Mouse (Mus musculus): ENCODE data around the gene Large2. TPM values are rescaled to one million over a fixed set of nuclear protein-coding genes. Genes with fewer than 3 reads are reported as not detected.

Large2 gene
- polyA plus RNA-seq, 1 experiment from 2014 or later: 10.7 TPM

DNA sequence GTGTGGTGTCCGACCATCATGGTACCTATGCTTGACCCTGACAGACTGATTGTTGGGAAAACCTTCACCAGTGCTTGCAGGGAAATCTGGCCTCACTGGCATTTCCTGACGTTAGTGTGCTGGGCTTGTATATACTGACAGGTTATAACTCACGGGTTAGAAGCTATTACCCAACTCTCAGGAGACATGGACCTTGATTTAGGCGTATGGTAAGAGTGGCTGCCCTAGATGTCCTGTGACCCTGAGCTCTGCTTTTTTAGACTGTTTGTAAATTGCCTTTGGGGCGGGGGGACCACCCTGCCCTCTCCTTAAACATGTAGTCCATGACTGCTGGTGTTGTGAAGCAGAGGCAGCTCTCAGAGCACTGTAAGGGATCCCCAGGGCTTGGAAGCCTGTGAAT, 24.0 kb downstream of the Large2 start:
- Histone ChIP-seq H3K4me1 (replicated peaks) (no peaks in the 10 kb centered on the region), H3K4me2 (no peak overlapping the region), H3K27ac (no peak overlapping the region), H3K9me3 (no peaks in the 10 kb centered on the region), H3K9ac (replicated peaks) (no peak overlapping the region), H3K27me3 (no peaks in the 10 kb centered on the region), H3K4me3 (replicated peaks) (no peak overlapping the region), H3K36me3 (peaks cover 79% of the 10 kb centered on the region)
- 36% methylated on average over 5 of the region's 5 CpGs for WGBS
- no peak for ATAC-seq (ENCODE audit: insufficient number of reproducible peaks, insufficient read depth, low FRiP score, low TSS enrichment, low read depth)

DNA sequence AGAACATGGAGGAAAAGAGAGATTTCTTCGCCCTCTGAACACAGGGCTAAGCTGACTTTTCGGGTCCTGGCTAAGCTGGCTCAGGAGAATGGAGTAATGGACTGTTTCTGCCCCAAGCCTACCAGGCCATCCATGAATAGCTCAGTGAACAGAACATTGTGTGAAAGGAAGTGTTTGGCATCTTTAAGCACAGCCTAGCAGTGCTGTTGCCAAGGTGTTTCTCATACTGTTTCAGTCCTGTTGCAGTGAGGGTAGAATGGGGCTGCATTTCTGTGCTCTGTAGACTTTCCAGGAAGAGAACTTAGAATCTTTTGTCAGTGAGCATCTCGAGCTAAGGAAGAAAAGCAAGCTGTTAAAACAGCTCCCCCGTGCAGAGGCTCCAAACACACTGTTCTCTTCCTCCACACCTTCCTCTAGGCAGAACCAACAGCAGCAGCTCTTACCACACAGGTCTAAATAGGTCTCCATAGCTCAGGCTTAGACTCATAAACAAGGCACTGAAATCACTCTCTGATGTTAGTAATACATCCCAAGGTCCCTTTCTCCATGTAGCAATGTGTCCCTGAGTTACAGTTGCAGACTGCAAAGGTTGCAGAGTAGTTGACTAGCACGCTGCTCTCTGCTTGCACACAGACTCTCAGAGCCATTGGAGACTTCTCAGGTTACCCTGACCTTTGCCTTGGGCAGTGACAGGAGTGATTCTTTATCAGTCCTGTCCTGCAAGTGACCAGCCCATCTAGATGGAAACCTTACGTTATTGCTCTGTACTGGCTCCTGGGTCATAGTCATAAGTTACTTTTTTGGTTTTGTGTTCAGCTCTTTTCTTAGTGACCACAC, 24.9 kb downstream of the Large2 start:
- H3K9me3 ChIP-seq: no peaks in the 10 kb centered on the region
- no peak overlapping the region for H3K9ac ChIP-seq (replicated peaks)
- H3K4me1 ChIP-seq (replicated peaks): no peaks in the 10 kb centered on the region
- no peak overlapping the region for H3K27ac ChIP-seq
- no peak for ATAC-seq (ENCODE audit: insufficient number of reproducible peaks, insufficient read depth, low FRiP score, low TSS enrichment, low read depth)
- 49% methylated on average over 6 of the region's 6 CpGs for WGBS
- no peak overlapping the region for H3K4me2 ChIP-seq
- no peaks in the 10 kb centered on the region for H3K27me3 ChIP-seq
- H3K36me3 ChIP-seq: peaks cover 83% of the 10 kb centered on the region
- H3K4me3 ChIP-seq (replicated peaks): no peak overlapping the region

DNA sequence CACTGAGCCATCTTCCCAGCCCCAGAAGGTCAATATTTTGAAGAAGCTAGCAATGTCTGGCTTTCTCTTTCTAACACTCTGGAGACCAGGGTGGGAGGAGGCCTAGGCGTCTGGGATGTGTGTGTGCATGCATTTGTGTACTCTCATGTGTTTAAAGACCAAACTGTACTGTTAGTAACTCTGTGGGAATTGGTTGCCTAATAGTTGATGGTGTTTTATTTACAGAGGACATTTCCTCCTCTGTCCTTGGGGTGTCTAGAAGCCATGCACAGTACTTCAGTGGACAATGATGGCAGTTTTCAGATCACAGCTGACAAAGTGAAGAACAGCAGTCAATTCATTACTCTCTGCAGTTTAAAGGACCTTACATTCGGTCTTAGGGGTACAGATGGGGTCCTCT, 27.5 kb downstream of the Large2 start:
- H3K36me3 ChIP-seq: peaks cover 77% of the 10 kb centered on the region
- H3K9me3 ChIP-seq: no peaks in the 10 kb centered on the region
- H3K4me1 ChIP-seq (replicated peaks): no peaks in the 10 kb centered on the region
- no peak for ATAC-seq (ENCODE audit: insufficient number of reproducible peaks, insufficient read depth, low FRiP score, low TSS enrichment, low read depth)
- WGBS: 83% methylated on average over 2 of the region's 2 CpGs
- H3K4me3 ChIP-seq (replicated peaks): no peak overlapping the region
- no peaks in the 10 kb centered on the region for H3K27me3 ChIP-seq
- H3K9ac ChIP-seq (replicated peaks): no peak overlapping the region
- no peak overlapping the region for H3K27ac ChIP-seq
- no peak overlapping the region for H3K4me2 ChIP-seq

DNA sequence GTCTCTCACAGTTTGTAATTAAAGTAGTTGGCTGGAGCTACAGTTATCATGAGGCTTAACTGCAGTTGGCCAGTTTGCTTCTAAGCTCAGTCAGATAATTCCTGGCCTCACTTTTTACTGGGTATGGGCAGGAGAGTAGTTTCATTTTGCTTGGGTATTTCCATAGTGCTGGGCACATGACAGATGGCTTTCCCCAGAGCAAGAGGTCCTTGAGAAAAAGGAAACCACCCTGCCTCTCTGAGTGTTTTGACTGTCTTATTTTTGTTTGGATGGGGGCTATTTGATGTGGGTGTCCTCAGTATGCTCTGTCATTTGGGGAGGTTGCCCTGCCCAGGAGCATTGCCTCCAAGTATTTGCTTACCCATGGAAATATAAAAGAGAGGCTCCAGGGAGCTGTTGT, 32.3 kb downstream of the Large2 start:
- ATAC-seq (ENCODE audit: insufficient number of reproducible peaks, insufficient read depth, low FRiP score, low TSS enrichment, low read depth): no peak
- no peak overlapping the region for H3K9ac ChIP-seq (replicated peaks)

DNA sequence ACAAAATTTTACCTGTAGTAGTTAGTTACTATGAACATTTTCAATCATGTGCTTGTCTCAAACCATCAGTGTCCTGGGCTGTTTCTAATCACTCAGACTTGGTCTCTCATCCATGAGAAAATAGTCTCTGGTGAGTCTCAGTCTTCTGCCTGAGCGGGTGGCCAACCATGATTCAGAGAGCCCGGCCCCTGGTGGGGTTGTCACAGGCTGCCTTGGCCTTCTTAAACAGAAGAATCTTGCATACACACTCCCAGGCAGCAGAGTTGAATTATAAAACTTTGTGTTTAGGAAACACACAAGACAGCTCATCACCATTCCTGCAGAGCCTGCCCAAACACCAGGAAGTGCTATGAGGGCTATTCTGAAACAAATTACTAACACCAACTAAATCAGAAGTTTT, 42.8 kb downstream of the Large2 start:
- H3K9ac ChIP-seq (replicated peaks): no peak overlapping the region
- ATAC-seq (ENCODE audit: insufficient number of reproducible peaks, insufficient read depth, low FRiP score, low TSS enrichment, low read depth): no peak
- H3K4me1 ChIP-seq (replicated peaks): no peaks in the 10 kb centered on the region
- H3K9me3 ChIP-seq: no peaks in the 10 kb centered on the region
- no peak overlapping the region for H3K4me2 ChIP-seq
- H3K4me3 ChIP-seq (replicated peaks): no peak overlapping the region
- peaks cover 85% of the 10 kb centered on the region for H3K36me3 ChIP-seq
- H3K27ac ChIP-seq: no peak overlapping the region
- H3K27me3 ChIP-seq: no peaks in the 10 kb centered on the region
- 92% methylated on average over 2 of the region's 2 CpGs for WGBS

More for the DNA sequence above, 32.3 kb downstream of the Large2 start:
- Histone ChIP-seq H3K4me3 (replicated peaks) (no peak overlapping the region), H3K4me2 (no peak overlapping the region), H3K4me1 (replicated peaks) (no peaks in the 10 kb centered on the region), H3K9me3 (no peaks in the 10 kb centered on the region), H3K27me3 (no peaks in the 10 kb centered on the region), H3K27ac (no peak overlapping the region), H3K36me3 (peaks cover 69% of the 10 kb centered on the region)

DNA sequence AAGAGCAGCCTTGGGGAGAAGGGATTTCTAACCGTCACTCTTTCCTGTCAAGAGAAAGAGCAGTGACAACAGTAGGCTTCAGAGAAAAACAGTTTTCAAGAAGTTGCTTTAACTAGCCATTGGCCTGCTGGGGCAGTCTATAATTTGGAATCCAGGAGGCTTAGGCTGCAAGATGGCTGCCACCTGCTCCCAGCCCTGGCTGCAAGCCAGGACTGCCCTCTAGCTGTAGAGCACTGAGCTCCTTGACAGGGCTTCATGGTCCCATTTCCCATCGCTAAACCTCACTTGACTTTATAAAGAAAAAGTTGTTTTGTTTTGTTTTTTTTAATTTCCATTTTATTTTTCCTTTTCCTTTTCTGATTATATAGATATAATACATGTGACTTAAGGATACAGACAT, 43.3 kb downstream of the Large2 start:
- 89% methylated on average over 2 of the region's 2 CpGs for WGBS
- ATAC-seq (ENCODE audit: insufficient number of reproducible peaks, insufficient read depth, low FRiP score, low TSS enrichment, low read depth): no peak
- no peaks in the 10 kb centered on the region for H3K9me3 ChIP-seq
- H3K27ac ChIP-seq: no peak overlapping the region
- no peaks in the 10 kb centered on the region for H3K27me3 ChIP-seq
- no peak overlapping the region for H3K9ac ChIP-seq (replicated peaks)
- H3K4me3 ChIP-seq (replicated peaks): no peak overlapping the region
- H3K4me2 ChIP-seq: no peak overlapping the region
- H3K4me1 ChIP-seq (replicated peaks): no peaks in the 10 kb centered on the region
- peaks cover 86% of the 10 kb centered on the region for H3K36me3 ChIP-seq

DNA sequence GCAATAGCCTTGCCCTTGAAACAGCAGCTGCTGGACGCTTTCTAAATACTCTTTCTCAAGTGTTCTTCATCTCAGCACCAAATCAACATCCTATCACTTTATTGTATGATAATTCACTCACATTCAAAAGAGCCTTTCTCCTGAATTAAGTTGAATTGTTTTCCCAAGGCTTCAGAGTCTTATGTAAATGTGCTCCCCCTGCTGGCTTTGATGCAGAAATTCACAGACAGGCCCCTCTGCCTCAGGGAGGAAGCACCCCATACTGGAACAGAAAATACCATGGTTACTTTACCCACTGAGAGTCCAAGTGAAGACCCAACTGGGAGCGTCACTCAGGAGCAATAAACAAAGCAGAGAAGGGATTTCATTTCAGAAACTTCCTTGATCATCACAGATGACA, 43.8 kb downstream of the Large2 start:
- WGBS: 67% methylated on average over 2 of the region's 2 CpGs
- no peak for ATAC-seq (ENCODE audit: insufficient number of reproducible peaks, insufficient read depth, low FRiP score, low TSS enrichment, low read depth)

DNA sequence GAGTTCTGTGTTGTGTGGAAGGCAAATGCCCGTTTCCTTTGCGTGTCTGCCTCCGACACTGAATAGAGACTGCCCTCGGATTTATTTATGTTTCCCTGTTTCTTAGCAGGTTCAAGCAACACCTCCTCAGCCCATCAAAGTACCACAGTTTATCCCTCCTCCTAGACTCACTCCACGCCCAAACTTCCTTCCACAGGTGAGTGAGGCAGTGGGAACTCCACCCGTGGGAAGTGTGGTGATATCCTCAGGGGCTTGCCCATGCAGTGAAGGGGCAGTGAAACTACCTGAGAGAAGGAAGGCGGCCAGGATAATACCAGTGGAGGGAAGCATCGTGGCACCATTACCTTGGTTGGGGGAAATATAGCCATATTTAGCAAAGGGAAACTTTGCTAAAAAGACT, 46.5 kb downstream of the Large2 start:
- no peaks in the 10 kb centered on the region for H3K27me3 ChIP-seq
- 93% methylated on average over 8 of the region's 8 CpGs for WGBS
- no peak overlapping the region for H3K4me2 ChIP-seq
- ATAC-seq (ENCODE audit: insufficient number of reproducible peaks, insufficient read depth, low FRiP score, low TSS enrichment, low read depth): no peak
- H3K4me1 ChIP-seq (replicated peaks): no peaks in the 10 kb centered on the region
- peaks cover 86% of the 10 kb centered on the region for H3K36me3 ChIP-seq
- H3K9ac ChIP-seq (replicated peaks): no peak overlapping the region
- H3K4me3 ChIP-seq (replicated peaks): no peak overlapping the region
- no peak overlapping the region for H3K27ac ChIP-seq
- H3K9me3 ChIP-seq: no peaks in the 10 kb centered on the region

More for the DNA sequence above, 43.8 kb downstream of the Large2 start:
- Histone ChIP-seq H3K9ac (replicated peaks) (no peak overlapping the region), H3K27me3 (no peaks in the 10 kb centered on the region), H3K4me3 (replicated peaks) (no peak overlapping the region), H3K27ac (no peak overlapping the region), H3K4me1 (replicated peaks) (no peaks in the 10 kb centered on the region), H3K9me3 (no peaks in the 10 kb centered on the region), H3K36me3 (peaks cover 87% of the 10 kb centered on the region), H3K4me2 (no peak overlapping the region)

DNA sequence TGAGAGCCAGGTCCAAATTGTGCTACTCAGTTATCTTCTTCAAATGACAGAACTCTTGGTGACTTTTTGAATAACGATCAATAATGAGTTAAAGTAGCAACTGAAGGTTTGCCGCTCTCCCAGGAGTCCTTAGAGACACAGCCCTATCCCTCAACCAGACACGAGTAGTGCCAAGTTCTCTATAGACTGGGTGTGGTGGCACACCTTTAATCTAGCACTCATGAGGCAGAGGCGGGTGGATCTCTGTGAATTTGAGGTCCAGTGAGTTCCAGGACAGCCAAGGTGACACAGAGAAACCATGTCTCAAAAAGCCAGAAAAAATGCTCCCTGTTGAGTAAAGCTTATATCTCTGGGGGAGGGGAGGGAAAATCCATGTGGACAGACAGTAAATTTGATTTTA, 47.1 kb downstream of the Large2 start:
- H3K36me3 ChIP-seq: peaks cover 88% of the 10 kb centered on the region
- H3K9ac ChIP-seq (replicated peaks): no peak overlapping the region
- H3K27me3 ChIP-seq: no peaks in the 10 kb centered on the region
- no peak overlapping the region for H3K27ac ChIP-seq
- H3K9me3 ChIP-seq: no peaks in the 10 kb centered on the region
- H3K4me3 ChIP-seq (replicated peaks): no peak overlapping the region
- no peaks in the 10 kb centered on the region for H3K4me1 ChIP-seq (replicated peaks)
- H3K4me2 ChIP-seq: no peak overlapping the region
- 93% methylated on average over 4 of the region's 4 CpGs for WGBS
- ATAC-seq (ENCODE audit: insufficient number of reproducible peaks, insufficient read depth, low FRiP score, low TSS enrichment, low read depth): no peak

DNA sequence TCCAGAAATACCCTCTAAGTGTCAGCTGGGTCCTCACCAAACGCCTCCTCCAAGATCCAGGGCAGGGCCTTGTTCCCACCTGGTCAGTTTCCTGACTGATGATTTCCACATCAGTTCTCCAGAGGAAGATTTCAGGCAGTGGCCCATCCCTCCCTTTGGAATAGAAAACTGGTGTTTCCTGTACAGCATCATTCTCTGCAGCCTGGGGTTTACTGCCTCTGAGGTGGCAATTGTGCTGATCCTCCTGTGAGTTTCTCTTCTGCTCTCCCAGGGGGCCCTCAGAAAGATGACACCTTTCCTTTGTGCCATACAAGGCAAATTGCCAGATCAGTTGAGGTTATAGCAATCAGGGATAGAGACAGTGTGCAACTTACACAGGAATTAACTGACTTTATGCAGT, 48.4 kb downstream of the Large2 start:
- no peak for ATAC-seq (ENCODE audit: insufficient number of reproducible peaks, insufficient read depth, low FRiP score, low TSS enrichment, low read depth)
- 73% methylated on average over 1 of the region's 1 CpGs for WGBS

DNA sequence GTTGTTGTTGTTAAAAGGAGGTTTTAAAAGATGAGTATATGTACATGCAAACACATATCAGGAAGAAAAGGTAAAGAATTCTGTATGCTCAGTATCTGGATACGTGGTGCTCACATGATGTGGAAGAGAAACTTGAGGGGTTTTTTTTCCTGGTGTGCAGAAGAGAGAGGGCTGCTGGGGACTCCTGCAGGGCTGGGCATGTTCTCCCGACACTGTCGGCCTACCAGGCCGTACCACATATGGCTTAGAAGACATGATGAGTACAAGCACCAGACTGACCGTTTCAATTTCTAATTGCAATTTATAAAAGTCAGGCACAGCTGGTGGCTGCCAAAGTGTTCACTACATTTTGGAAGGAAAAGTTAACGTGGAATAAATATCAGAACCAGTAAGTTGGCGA, 49.0 kb downstream of the Large2 start:
- 89% methylated on average over 7 of the region's 7 CpGs for WGBS
- Histone ChIP-seq H3K27me3 (no peaks in the 10 kb centered on the region), H3K36me3 (peaks cover 89% of the 10 kb centered on the region), H3K4me2 (no peak overlapping the region), H3K4me3 (replicated peaks) (no peak overlapping the region), H3K4me1 (replicated peaks) (no peaks in the 10 kb centered on the region), H3K9ac (replicated peaks) (no peak overlapping the region), H3K9me3 (no peaks in the 10 kb centered on the region), H3K27ac (no peak overlapping the region)
- no peak for ATAC-seq (ENCODE audit: insufficient number of reproducible peaks, insufficient read depth, low FRiP score, low TSS enrichment, low read depth)

More for the DNA sequence above, 48.4 kb downstream of the Large2 start:
- Histone ChIP-seq H3K9me3 (no peaks in the 10 kb centered on the region), H3K27me3 (no peaks in the 10 kb centered on the region), H3K9ac (replicated peaks) (no peak overlapping the region), H3K36me3 (peaks cover 89% of the 10 kb centered on the region), H3K4me3 (replicated peaks) (no peak overlapping the region), H3K4me1 (replicated peaks) (no peaks in the 10 kb centered on the region), H3K4me2 (no peak overlapping the region), H3K27ac (no peak overlapping the region)

DNA sequence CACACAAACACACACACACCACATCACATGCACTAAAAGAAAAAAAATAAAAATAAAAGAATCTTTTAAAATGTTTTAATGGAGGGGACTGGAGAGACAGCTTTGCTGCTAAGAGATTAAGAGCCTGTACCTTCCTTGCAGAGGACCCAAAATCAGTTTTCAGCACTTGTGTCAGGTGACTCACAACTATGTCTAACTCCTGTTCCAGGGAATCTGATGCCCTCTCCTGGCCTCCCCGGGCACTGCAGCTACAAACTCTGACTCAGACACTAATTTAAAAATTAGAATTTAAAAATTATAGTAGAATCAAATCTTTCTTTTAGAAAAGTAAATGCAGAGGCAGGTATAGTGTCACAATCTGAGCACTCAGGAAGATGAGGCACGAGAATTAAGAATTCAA, 52.0 kb downstream of the Large2 start:
- Histone ChIP-seq H3K27me3 (no peaks in the 10 kb centered on the region), H3K27ac (no peak overlapping the region), H3K4me2 (no peak overlapping the region), H3K9ac (replicated peaks) (no peak overlapping the region), H3K36me3 (peaks cover 68% of the 10 kb centered on the region), H3K9me3 (no peaks in the 10 kb centered on the region), H3K4me3 (replicated peaks) (no peak overlapping the region), H3K4me1 (replicated peaks) (no peaks in the 10 kb centered on the region)
- no peak for ATAC-seq (ENCODE audit: insufficient number of reproducible peaks, insufficient read depth, low FRiP score, low TSS enrichment, low read depth)
- 81% methylated on average over 2 of the region's 2 CpGs for WGBS

All from limb, embryonic 12.5 days (tissue).